27 mouse cellular contexts compared by ENCODE assay signal in genomic region chr12:71489295-71489694, GRCm38 (mm10).
DNase-seq lines count a peak whose midpoint lies in the region; ATAC-seq and TF ChIP-seq lines count a peak whose summit lies in the region.
"Had no signal": no experiment of that assay in that cellular context is flagged by ENCODE, and none has a peak within 500 bp of the region (broad histone marks: within the 10 kb centered on the region; RNA-seq: fewer than 3 reads in every experiment).

No protein-coding gene starts in this region.

- DNase-seq in heart, adult 11 months: peak; percentile 71
- no peak for DNase-seq in heart, adult 8-10 months (ENCODE audit: low spot score)
- DNase-seq in lung, postnatal 0 days (ENCODE audit: low spot score): no peak
- no peak for DNase-seq in lung, adult 18-20 months
- peak; percentile 1 for DNase-seq in CH12.LX (ENCODE audit: extremely low read depth)
- DNase-seq in lung, postnatal 36 days: peak; percentile 18
- no peak for DNase-seq in kidney, adult 2 months
- DNase-seq: adrenal gland, adult 8-10 months; adrenal gland, postnatal 25 days; cerebellum, adult 18-20 months; cerebellum, adult 9-10 months; gastrocnemius, postnatal 10 days; gastrocnemius, postnatal 36 days; heart, postnatal 10 days; heart, postnatal 36 days had no signal

- in situ Hi-C loops in CH12.LX (cut with MboI; ENCODE audit: low pct_ligation_motif_present, low pct_unique_long_range_greater_than_20kb, low sequenced_read_pairs): no loop called here

- TF ChIP-seq RAD21 in CH12.LX (IDR thresholded peaks at IDR 0.05; ENCODE audit: low read depth, low read length): no peak

- no peaks in the 10 kb centered on the region for H3K27me3 ChIP-seq in lung, postnatal 0 days (replicated peaks; ENCODE audit: insufficient read depth, low read length)
- H3K27me3 ChIP-seq in CH12.LX (replicated peaks): no peaks in the 10 kb centered on the region
- H3K27me3 ChIP-seq in kidney, adult 2 months (replicated peaks; ENCODE audit: control insufficient read depth, insufficient read depth, low read length): no peaks in the 10 kb centered on the region
- H3K27me3 ChIP-seq: forebrain, embryonic 13.5 days; heart, embryonic 12.5 days; heart, embryonic 15.5 days; hindbrain, embryonic 13.5 days; Patski had no signal

- no peaks in the 10 kb centered on the region for H3K79me2 ChIP-seq in CH12.LX (replicated peaks; ENCODE audit: control insufficient read depth, extremely low read depth, insufficient read depth, poor library complexity, severe bottlenecking)

- no peak overlapping the region for H3K4me3 ChIP-seq in lung, postnatal 0 days (ENCODE audit: low read depth, low read length)
- H3K4me3 ChIP-seq in CH12.LX (replicated peaks in 1 of 3; ENCODE audit: low read depth in 2 of 3, low read length in 2 of 3, poor library complexity in 1 of 3): no peak overlapping the region
- no peak overlapping the region for H3K4me3 ChIP-seq in kidney, adult 2 months (ENCODE audit: insufficient read depth, low read depth, low read length)
- H3K4me3 ChIP-seq: forebrain, embryonic 10.5 days; forebrain, embryonic 13.5 days; heart, embryonic 12.5 days; heart, embryonic 15.5 days; hindbrain, embryonic 10.5 days; hindbrain, embryonic 13.5 days had no signal

- no peak overlapping the region for H3K9ac ChIP-seq in lung, postnatal 0 days (replicated peaks; ENCODE audit: low read depth)
- H3K9ac ChIP-seq in CH12.LX (ENCODE audit: insufficient read depth, low read depth): no peak overlapping the region
- H3K9ac ChIP-seq: forebrain, embryonic 13.5 days; heart, embryonic 12.5 days; heart, embryonic 15.5 days; hindbrain, embryonic 13.5 days had no signal

- 59% methylated on average over 7 of the region's 7 CpGs for WGBS in lung, postnatal 0 days
- WGBS in kidney, adult 2 months: 65% methylated on average over 7 of the region's 7 CpGs

- ATAC-seq in lung, postnatal 0 days: peak; percentile 23; the same call in 1 of the 2 replicates
- no peak for ATAC-seq in cerebellum, adult (ENCODE audit: insufficient number of reproducible peaks, low FRiP score, low TSS enrichment)
- ATAC-seq: activated CD4-positive, CD25-positive, alpha-beta regulatory T cell, adult 4 months; forebrain, embryonic 13.5 days; forebrain, embryonic 16.5 days; hindbrain, embryonic 16.5 days; Patski had no signal

- dilution Hi-C loops in CH12.LX (cut with MboI; ENCODE audit: extremely low pct_ligation_motif_present, extremely low pct_unique_long_range_greater_than_20kb, low sequenced_read_pairs): no loop called here

- H3K36me3 ChIP-seq in lung, postnatal 0 days (ENCODE audit: insufficient read depth, low read length): no peaks in the 10 kb centered on the region
- no peaks in the 10 kb centered on the region for H3K36me3 ChIP-seq in CH12.LX (replicated peaks in 1 of 2; ENCODE audit: control insufficient read depth in 1 of 2, insufficient read depth in 1 of 2, low read length in 1 of 2)
- no peaks in the 10 kb centered on the region for H3K36me3 ChIP-seq in kidney, adult 2 months (ENCODE audit: control insufficient read depth, insufficient read depth, low read length)
- H3K36me3 ChIP-seq: forebrain, embryonic 10.5 days; G1E; heart, embryonic 12.5 days; heart, embryonic 15.5 days; hindbrain, embryonic 10.5 days; hindbrain, embryonic 13.5 days had no signal

- no peaks in the 10 kb centered on the region for H3K4me1 ChIP-seq in lung, postnatal 0 days (ENCODE audit: insufficient read depth, low read depth, low read length)
- peaks cover 0 to 6% of the 10 kb centered on the region in 2 experiments; a peak in 1 of 4 replicates for H3K4me1 ChIP-seq in CH12.LX (ENCODE audit: control insufficient read depth in 1 of 2, insufficient read depth in 2 of 2)
- H3K4me1 ChIP-seq in kidney, adult 2 months (ENCODE audit: control insufficient read depth, insufficient read depth, low read length): no peaks in the 10 kb centered on the region

- no peak for TF ChIP-seq POLR2A in CH12.LX (IDR thresholded peaks at IDR 0.05; ENCODE audit: low read depth, low read length)
- TF ChIP-seq POLR2A in kidney, adult 2 months (IDR thresholded peaks at IDR 0.05; ENCODE audit: low read depth, low read length): no peak

- H3K9me3 ChIP-seq in lung, postnatal 0 days (ENCODE audit: low read length): no peaks in the 10 kb centered on the region
- no peaks in the 10 kb centered on the region for H3K9me3 ChIP-seq in CH12.LX (replicated peaks; ENCODE audit: low read length)
- H3K9me3 ChIP-seq: forebrain, embryonic 10.5 days; forebrain, embryonic 13.5 days; heart, embryonic 12.5 days; heart, embryonic 15.5 days; hindbrain, embryonic 10.5 days; hindbrain, embryonic 13.5 days had no signal

- no peak overlapping the region for H3K27ac ChIP-seq in lung, postnatal 0 days (ENCODE audit: low read length)
- no peak overlapping the region for H3K27ac ChIP-seq in CH12.LX (ENCODE audit: insufficient read depth, low read depth)
- no peak overlapping the region for H3K27ac ChIP-seq in kidney, adult 2 months (ENCODE audit: insufficient read depth, low read depth, low read length)
- H3K27ac ChIP-seq: forebrain, embryonic 10.5 days; forebrain, embryonic 13.5 days; heart, embryonic 15.5 days; hindbrain, embryonic 10.5 days; hindbrain, embryonic 13.5 days had no signal

- no peak for TF ChIP-seq EP300 in lung, postnatal 0 days (IDR thresholded peaks at IDR 0.05)
- TF ChIP-seq EP300 in CH12.LX (IDR thresholded peaks at IDR 0.05; ENCODE audit: low read length): no peak

- no peak overlapping the region for H3K4me2 ChIP-seq in lung, postnatal 0 days (replicated peaks; ENCODE audit: low read depth, low read length)
- no peak overlapping the region for H3K4me2 ChIP-seq in CH12.LX (ENCODE audit: insufficient read depth, low read depth, poor library complexity, severe bottlenecking)
- H3K4me2 ChIP-seq: forebrain, embryonic 13.5 days; heart, embryonic 12.5 days; heart, embryonic 15.5 days; hindbrain, embryonic 13.5 days had no signal

- no peak for TF ChIP-seq CTCF in lung, postnatal 0 days (IDR thresholded peaks at IDR 0.05)
- no peak for TF ChIP-seq CTCF in CH12.LX (conservative IDR thresholded peaks at IDR 0.05 in 1 of 2, IDR thresholded peaks at IDR 0.05 in 1 of 2; ENCODE audit: low read depth in 2 of 2, low read length in 2 of 2)
- no peak for TF ChIP-seq CTCF in kidney, adult 2 months (conservative IDR thresholded peaks at IDR 0.05; ENCODE audit: insufficient read depth, insufficient read length, low read depth, low read length)

TF ChIP-seq in CH12.LX, 34 proteins besides CTCF, POLR2A, EP300 and RAD21:
- TF ChIP-seq PAX5 (IDR thresholded peaks at IDR 0.05; ENCODE audit: low read length) (no peak), ZC3H11A (IDR thresholded peaks at IDR 0.05; ENCODE audit: low read depth, low read length) (no peak), IRF4 (IDR thresholded peaks at IDR 0.05; ENCODE audit: low read depth, low read length) (no peak), USF2 (conservative IDR thresholded peaks at IDR 0.05; ENCODE audit: low read depth, low read length) (no peak), CHD2 (IDR thresholded peaks at IDR 0.05; ENCODE audit: low read length) (no peak), UBTF (IDR thresholded peaks at IDR 0.05; ENCODE audit: low read depth, low read length) (no peak), RCOR1 (conservative IDR thresholded peaks at IDR 0.05; ENCODE audit: low read depth, low read length) (no peak), MAFK (IDR thresholded peaks at IDR 0.05; ENCODE audit: insufficient replicate concordance, low read length) (no peak), ZMIZ1 (IDR thresholded peaks at IDR 0.05; ENCODE audit: low read depth, low read length) (no peak), JUND (conservative IDR thresholded peaks at IDR 0.05; ENCODE audit: low read depth, low read length) (no peak), BHLHE40 (IDR thresholded peaks at IDR 0.05; ENCODE audit: low read depth, low read length) (no peak), ELF1 (IDR thresholded peaks at IDR 0.05; ENCODE audit: low read depth, low read length) (no peak), HCFC1 (IDR thresholded peaks at IDR 0.05; ENCODE audit: low read depth, low read length) (no peak), SIN3A (IDR thresholded peaks at IDR 0.05; ENCODE audit: low read length) (no peak), MEF2A (IDR thresholded peaks at IDR 0.05; ENCODE audit: borderline replicate concordance, low read depth, low read length) (no peak), TBP (conservative IDR thresholded peaks at IDR 0.05; ENCODE audit: low read depth, low read length) (no peak), JUN (IDR thresholded peaks at IDR 0.05; ENCODE audit: insufficient read depth, low read depth, low read length) (no peak), MXI1 (IDR thresholded peaks at IDR 0.05; ENCODE audit: low read depth, low read length) (no peak)
TF ChIP-seq in CH12.LX: peak in this region for 0.

Comparison
In these comparisons a context has a peak if more than half of its experiments do, and no peak if none do; other contexts are left out.
1. DNase-seq: peak in heart, adult 11 months (single experiment), CH12.LX (single experiment) and lung, postnatal 36 days (single experiment); none in heart, adult 8-10 months (single experiment), lung, postnatal 0 days (single experiment), lung, adult 18-20 months (0 of 2) and kidney, adult 2 months (single experiment).